Mouse (Mus musculus) cortical plate, adult 2 months (tissue): ENCODE results near the gene Ankrd13a.
"Not testable (repeated sequence)": the region's sequence is repeated elsewhere in the genome, so short reads cannot be mapped to it uniquely, and the experiment has no call there.

Experiments
- CTCF ChIP-seq: fragments of 200-500 bp; IDR thresholded peaks from 2 replicates; pipeline ENCODE4 v1.5.1; 2011; ENCODE audit warnings: mild to moderate bottlenecking, control low read depth, low read length; ENCODE audit not compliant: insufficient read depth; ENCODE audit errors: extremely low read depth
- POLR2A ChIP-seq: fragments of 200-500 bp; IDR thresholded peaks from 2 replicates; pipeline ENCODE4 v1.6.1; 2011; ENCODE audit warnings: mild to moderate bottlenecking, low read length, control low read depth; ENCODE audit not compliant: insufficient read depth; ENCODE audit errors: extremely low read depth

- TF ChIP-seq CTCF, POLR2A: not testable (repeated sequence)
These were observed 78.9 kb downstream of the Ankrd13a start, which contains the start of gene 4930519G04Rik for GRCm38 (mm10) chr5:114853364-114853763.
